Mouse (Mus musculus) thymus, postnatal 25 days (tissue): Measurements from ENCODE around the gene Olfr658.

Experiments used
- DNase-seq: peaks from one replicate; pipeline ENCODE4 v3.0.0; 2022

Gene Olfr658

GRCm38 (mm10) chr7:104646841-104647482 lies at the start of gene Olfr658:
TSS of gene Olfr658 (minus strand) at chr7:104647305.
- DNase-seq = peak; percentile 19

GRCm38 (mm10) chr7:104686201-104686600 lies 39.1 kb upstream of the Olfr658 start, which contains the start of gene Olfr661:
TSS of gene Olfr661 (plus strand) at chr7:104686501.
- DNase-seq = no peak

- no peak for DNase-seq
These were observed 19.3 kb upstream of the Olfr658 start, which contains the start of gene Olfr659 for GRCm38 (mm10) chr7:104666453-104666852. TSS of gene Olfr659 (plus strand) at chr7:104666753.

GRCm38 (mm10) chr7:104624494-104624893 lies 22.6 kb downstream of the Olfr658 start, which contains the start of gene Olfr657:
TSS of gene Olfr657 (plus strand) at chr7:104624794.
- DNase-seq = no peak

DNA sequence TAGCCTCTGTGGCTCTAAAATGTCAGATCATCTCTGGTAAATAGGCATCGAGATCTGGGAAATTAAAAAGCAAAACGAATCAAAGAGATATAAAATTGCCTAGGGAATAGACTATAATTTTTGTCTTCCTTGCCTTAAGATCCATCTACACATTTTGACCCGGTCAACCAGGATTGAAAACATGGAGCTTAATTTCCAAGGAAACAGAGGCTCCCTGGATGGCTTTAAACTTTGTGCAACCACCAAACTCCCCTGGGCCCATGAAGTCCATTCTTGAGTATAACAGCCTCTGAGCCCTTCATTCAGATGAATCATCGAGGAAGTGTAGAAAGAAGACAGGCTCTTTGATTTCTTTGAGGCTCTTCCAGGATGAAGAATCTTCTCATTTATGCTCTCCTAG lies 33.5 kb downstream of the Olfr658 start, which contains the start of gene Olfr656:
Gene Olfr656, plus strand, starts transcription at position 301 of the 400 bp plus-strand sequence.
- DNase-seq = no peak

DNA sequence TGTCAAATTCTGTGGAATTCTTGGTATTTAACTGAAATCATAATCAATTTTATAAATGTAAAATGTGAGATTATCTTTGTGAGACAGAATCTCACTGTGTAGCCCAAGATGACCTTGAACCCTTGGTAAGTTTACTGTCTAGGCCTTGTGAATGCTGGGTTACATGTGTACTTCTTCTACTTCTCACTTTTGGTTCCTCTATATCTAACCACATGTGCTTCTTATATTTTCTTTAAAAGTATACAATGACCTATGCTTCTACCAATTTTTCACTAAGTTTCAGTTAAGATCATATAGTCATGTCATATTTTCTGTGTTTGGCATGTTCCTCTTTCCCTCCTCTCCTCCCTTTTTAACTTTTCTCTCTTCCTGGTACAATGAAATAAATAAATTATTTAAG lies 42.4 kb downstream of the Olfr658 start:
- no peak for DNase-seq

DNA sequence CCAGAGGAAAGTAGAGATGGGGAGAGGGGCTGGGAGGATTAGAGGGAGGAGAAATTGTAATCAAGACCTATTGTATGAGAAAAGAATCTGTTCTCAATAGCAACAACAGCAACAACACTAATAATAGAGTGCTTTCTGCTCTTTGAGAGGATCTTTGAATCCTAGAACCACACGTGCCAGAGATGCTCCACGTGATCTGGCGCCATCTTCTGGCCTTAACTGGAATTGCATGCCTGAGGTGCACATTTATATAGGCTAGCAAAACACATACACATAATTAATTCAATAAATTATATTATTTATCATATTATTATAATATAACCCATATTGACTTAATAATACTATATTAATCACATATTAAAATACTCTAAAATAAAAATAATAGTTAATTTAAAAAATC lies 43.9 kb downstream of the Olfr658 start:
- DNase-seq = peak; percentile 63

DNA sequence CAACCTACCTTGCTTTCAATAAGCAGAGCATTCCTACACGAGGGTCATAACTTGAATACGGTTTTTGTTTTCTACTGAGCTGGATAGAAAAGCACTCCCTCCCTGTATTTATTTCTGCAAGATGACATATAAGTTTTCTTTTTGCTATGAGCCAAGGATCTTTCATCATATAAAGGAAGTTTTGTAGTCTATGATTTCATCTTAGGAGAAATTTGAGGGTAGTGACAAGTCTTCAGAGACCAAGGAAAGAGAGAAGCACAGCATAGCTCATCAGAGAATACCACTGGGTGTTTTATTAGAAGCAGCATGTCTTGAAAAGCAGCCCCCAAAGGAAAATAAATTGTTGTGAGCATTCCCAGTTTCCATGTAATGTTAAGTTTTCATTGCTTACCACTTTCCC lies 45.4 kb downstream of the Olfr658 start, which contains the start of gene Olfr655:
Gene Olfr655, minus strand, starts transcription at position 101 of the 400 bp plus-strand sequence.
- no peak for DNase-seq
